Mouse (Mus musculus): Measurements from ENCODE around the gene BC107364.
A peak's percentile ranks its signal among the peaks of the same experiment; 100 is the strongest.
"Not testable (repeated sequence)": the region's sequence is repeated elsewhere in the genome, so short reads cannot be mapped to it uniquely, and the experiment has no call there.

Gene BC107364

GRCm38 (mm10) chr3:96414951-96415327, 37.2 kb downstream of the BC107364 start:
- no peak for DNase-seq (ENCODE audit: low read depth in 2 of 2, low spot score in 2 of 2)

- DNase-seq (ENCODE audit: low read depth in 2 of 2, low spot score in 2 of 2) = peak; percentile 48 to 63
Observed at GRCm38 (mm10) chr3:96414126-96414950, 37.8 kb downstream of the BC107364 start.

GRCm38 (mm10) chr3:96413581-96414125, 38.5 kb downstream of the BC107364 start:
- DNase-seq (ENCODE audit: low read depth in 2 of 2, low spot score in 2 of 2) = no peak

- no peak for DNase-seq (ENCODE audit: low read depth in 2 of 2, low spot score in 2 of 2)
Observed at GRCm38 (mm10) chr3:96411821-96412220, 40.3 kb downstream of the BC107364 start.

GRCm38 (mm10) chr3:96410966-96411365, 41.1 kb downstream of the BC107364 start:
- no peak for DNase-seq (ENCODE audit: low read depth in 2 of 2, low spot score in 2 of 2)

GRCm38 (mm10) chr3:96409701-96410246, 42.3 kb downstream of the BC107364 start:
- DNase-seq (ENCODE audit: low read depth in 2 of 2, low spot score in 2 of 2) = no peak

GRCm38 (mm10) chr3:96408111-96408510, 44.0 kb downstream of the BC107364 start:
- DNase-seq (ENCODE audit: low read depth in 2 of 2, low spot score in 2 of 2) = not testable (repeated sequence)

GRCm38 (mm10) chr3:96405541-96406503, 46.3 kb downstream of the BC107364 start:
- no peak for DNase-seq (ENCODE audit: low read depth in 2 of 2, low spot score in 2 of 2)

GRCm38 (mm10) chr3:96405004-96405403, 47.1 kb downstream of the BC107364 start:
- no peak for DNase-seq (ENCODE audit: low read depth in 2 of 2, low spot score in 2 of 2)

- no peak for DNase-seq (ENCODE audit: low read depth in 2 of 2, low spot score in 2 of 2)
Observed at GRCm38 (mm10) chr3:96404450-96404849, 47.7 kb downstream of the BC107364 start.

- no peak for DNase-seq (ENCODE audit: low read depth in 2 of 2, low spot score in 2 of 2)
Observed at GRCm38 (mm10) chr3:96403016-96403415, 49.1 kb downstream of the BC107364 start.

GRCm38 (mm10) chr3:96401832-96402501, 50.1 kb downstream of the BC107364 start:
- DNase-seq (ENCODE audit: low read depth in 2 of 2, low spot score in 2 of 2) = peak in 1 of 2 experiments; percentile 9

- no peak for DNase-seq (ENCODE audit: low read depth in 2 of 2, low spot score in 2 of 2)
Observed at GRCm38 (mm10) chr3:96401474-96401831, 50.7 kb downstream of the BC107364 start.

- DNase-seq (ENCODE audit: low read depth in 2 of 2, low spot score in 2 of 2) = no peak
Observed at GRCm38 (mm10) chr3:96398911-96399310, 53.2 kb downstream of the BC107364 start.

GRCm38 (mm10) chr3:96396857-96397256, 55.2 kb downstream of the BC107364 start:
- no peak for DNase-seq (ENCODE audit: low read depth in 2 of 2, low spot score in 2 of 2)

- DNase-seq (ENCODE audit: low read depth in 2 of 2, low spot score in 2 of 2) = not testable (repeated sequence)
Observed at GRCm38 (mm10) chr3:96387202-96387601, 64.9 kb downstream of the BC107364 start.

All from CD8-positive naive resting alpha-beta T cell, adult 2 months (primary cell).